Mouse (Mus musculus) B cell, adult 2 months (primary cell): ENCODE measurements around the gene Crip1.
"Not testable (repeated sequence)": the region's sequence is repeated elsewhere in the genome, so short reads cannot be mapped to it uniquely, and the experiment has no call there.

Experiments
- DNase-seq, 2 experiments: peaks; one replicate each; pipeline ENCODE4 v3.0.0; 2022

The Crip1 gene

DNA sequence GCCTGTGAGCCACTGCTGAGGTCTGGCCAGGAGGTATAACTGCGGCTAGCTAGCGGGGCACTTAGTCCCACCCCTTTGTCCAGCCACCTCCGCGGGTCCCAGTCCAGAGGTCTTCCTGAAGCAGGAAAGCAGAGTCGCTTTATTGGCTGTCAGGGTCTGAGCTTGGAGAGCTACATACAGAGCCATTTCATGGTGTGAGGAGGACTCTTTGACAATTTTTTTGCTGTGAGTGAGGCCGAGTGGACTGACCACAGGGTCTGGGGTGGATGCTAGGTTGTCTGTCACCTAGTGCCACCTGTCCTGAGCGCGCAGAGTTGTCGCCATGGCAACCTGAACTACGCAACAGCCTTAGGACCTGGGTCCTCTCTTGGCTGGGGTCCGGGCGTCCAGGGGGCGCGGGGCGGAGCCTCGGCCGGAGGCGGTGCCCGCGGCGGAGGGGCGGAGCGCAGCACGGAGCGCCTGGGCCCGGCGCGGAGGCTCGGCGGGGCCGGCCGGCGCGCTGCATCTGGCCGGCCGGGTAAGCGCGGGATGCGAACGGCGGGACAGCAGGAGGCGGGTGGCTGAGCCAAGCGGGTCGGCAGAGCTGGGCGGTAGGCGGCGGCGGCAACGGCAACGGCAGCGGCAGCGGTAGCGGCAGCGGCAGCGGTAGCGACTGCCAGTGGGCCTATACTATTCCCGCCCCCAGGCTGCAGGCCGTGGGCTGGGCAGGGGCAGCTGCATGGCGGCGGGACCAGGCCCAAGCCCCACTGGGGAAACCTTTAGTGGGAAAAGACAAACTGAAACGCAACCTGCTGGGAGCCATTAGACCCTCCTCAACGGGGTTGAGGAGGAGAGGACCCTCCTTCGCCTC lies 39.6 kb downstream of the Crip1 start, which contains the start of gene Tmem121:
Gene Tmem121 (plus strand): TSS at position 489 of the 850 bp plus-strand sequence.
- peak; percentile 36 to 37 for DNase-seq

DNA sequence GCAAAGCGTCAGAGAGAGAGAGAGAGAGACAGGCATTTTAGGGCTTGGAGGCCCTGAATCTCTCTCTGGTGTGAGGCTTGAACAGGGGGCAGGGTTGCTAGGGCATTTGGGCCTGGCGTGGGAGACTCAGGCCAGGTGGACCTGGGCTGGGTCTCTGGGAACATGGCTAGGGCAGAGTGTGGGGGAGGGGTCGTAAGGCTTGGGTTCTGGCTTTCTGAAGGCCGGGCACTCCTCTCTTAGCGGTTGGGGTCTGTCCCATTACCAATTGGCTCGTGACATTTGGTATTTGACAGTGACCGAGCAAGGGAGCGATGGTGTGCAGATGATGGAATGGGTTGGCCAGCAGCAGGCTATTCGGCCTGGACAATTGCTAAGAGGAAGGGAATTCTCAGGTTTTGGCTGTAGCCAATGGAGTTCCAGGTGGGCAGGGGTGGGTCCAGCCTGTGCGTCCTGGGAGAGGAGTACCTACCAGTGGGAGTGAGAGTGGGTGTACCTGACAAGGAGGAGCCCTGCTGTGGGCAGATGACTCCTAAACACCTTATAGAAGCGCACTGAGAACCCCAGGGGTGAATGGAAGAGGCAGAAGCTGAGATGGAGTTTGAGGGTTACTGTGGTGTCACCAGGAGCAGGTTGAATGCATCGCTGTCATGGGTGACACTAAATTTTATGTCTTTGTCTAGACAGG lies 40.4 kb downstream of the Crip1 start:
- DNase-seq = no peak

DNA sequence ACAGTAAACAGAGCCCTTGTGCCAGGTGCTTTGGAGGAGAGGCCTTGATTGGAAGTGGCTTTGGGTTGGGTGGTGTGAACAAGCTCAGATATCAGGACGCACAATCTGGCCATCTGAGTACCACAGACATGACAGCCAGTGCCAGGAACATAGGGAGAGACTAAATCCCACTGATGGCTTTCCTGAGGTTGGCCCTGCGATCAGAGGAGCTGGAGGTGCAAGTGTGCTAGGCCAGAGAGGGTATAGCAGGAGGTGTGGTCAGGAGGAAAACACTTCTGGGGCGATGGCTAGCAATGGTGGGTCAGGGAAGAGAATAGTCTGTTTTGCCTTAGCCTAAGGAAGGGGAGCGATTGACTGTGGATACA lies 40.9 kb downstream of the Crip1 start:
- no peak for DNase-seq

DNA sequence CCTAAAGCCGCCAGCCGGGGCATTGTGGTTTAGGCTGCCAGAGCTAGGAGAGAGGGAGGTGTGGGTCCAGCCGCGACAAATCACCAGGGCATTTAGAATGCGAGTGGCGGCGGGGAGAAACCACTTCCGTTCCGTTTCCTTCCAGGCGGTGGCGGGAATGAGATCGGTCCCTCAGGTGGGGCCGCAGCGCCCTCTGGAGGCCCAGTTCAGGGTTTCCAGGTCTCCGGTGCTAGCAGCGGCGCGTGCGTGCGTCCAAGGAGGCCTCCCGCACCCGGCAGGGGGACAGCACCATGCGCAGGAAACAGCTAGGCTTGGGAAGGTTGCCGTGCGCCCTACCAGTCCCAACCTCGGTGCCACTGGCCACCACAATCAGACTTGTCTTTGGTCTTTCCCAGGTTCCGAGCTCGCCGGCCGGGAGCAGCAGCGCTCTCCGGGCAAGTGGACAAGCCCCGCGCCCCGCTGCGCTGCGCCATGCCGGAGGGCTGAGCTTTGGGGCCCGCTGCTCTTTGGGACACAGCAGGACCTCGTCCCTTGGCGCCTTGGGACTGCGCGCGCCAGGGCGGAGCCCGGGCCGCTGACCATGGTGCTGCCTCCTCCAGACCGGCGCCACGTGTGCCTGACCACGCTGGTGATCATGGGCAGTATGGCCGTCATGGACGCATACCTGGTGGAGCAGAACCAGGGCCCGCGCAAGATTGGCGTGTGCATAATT lies 41.6 kb downstream of the Crip1 start:
- DNase-seq = peak; percentile 88

DNA sequence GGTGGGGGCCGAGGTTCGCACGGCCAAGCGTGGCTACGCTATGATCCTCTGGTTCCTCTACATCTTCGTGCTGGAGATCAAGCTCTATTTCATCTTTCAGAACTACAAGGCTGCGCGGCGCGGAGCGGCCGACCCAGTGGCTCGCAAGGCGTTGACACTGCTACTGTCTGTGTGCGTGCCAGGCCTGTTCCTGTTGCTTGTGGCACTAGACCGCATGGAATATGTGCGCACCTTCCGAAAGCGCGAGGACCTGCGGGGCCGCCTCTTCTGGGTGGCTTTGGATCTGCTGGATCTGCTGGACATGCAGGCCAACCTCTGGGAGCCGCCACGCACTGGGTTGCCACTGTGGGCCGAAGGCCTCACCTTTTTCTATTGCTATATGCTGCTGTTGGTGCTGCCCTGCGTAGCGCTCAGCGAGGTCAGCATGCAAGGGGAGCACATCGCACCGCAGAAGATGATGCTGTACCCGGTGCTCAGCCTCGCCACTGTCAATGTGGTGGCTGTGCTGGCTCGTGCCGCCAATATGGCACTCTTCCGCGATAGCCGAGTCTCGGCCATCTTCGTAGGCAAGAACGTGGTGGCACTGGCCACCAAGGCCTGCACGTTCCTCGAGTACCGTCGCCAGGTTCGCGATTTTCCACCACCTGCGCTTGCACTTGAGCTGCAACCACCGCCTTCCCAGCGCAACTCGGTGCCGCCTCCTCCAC lies 42.4 kb downstream of the Crip1 start:
- no peak for DNase-seq

DNA sequence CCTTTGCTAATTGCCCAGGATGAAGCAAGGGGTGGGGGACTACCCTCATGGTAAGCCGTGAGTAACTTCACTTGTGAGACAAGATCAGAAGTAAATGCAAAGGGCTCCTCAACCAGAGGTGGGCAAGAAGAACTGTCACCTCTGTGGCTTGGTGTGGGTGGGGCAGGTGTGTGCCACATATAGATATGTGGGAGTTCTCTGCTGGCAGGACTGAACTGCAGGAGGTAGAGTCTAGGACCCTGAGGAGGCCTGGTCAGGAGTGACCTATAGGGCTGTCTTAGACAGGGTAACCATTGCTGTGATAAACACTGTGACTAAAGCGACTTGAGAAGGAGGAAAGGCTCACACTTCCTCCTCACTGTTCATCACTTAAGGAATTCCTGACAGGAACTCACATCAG lies 47.3 kb downstream of the Crip1 start:
- DNase-seq = no peak

DNA sequence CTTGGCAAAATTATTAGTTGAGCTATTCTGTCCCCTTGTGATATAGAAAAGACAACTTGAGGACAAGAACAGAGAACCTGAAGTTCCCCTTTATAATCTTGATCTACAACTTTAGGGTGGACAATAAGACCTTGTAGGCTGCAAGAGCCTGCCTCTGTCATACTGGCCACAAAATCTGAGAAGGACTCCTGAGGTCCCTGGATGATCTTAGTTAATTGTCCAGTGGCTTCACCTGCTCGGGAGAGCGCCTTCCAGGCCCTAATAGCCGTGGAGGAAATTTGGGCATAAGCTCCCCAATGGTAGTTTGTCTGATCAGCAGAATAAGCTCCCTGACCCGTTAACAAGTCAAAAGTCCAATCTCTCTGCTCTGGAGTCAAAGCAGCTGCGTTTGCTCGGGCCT lies 53.0 kb downstream of the Crip1 start:
- not testable (repeated sequence) for DNase-seq

DNA sequence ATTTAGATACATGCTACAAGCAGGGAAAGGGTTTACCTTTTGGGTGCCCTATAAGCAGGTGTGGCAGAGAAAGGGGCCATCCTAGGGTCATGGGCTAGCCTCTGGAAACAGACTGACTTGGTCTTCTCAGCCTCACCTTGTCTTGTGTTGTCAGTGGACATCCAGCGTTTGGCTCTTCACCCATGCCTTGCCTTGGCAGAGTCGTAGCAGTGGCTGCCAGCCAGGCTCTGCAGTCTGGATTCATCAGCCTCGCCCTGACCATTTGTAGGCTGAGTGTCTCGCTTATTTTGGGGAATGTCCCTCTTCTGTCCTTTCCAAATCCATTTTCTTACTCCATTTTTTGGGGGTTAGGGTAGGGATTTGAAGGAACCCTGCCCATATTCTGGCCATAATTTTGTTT lies 55.2 kb downstream of the Crip1 start:
- DNase-seq = no peak

DNA sequence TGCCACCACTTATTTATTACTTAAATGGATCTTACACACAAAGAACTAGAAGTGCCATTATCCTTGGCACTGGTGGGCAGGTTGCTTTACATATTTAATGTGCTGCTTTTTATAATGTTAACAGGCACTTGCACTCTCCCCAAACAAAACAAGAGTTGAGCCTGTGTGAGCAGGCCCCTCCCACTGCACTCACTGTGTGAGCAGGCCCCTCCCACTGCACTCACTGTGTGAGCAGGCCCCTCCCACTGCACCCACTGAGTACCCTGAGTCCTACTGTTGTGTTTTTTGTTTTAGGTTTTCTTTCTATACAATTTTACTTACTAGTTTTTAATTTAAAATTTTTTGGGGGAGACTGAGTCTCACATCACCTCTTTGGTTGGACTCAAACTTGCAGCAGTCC lies 55.9 kb downstream of the Crip1 start:
- no peak for DNase-seq
